Mouse (Mus musculus): ENCODE measurements around the gene Ccdc33. TPM values are rescaled to one million over a fixed set of nuclear protein-coding genes. Genes with fewer than 3 reads are reported as not detected.

Ccdc33 gene
- total RNA-seq, 2 experiments from 2014 or later = not detected

GRCm38 (mm10) chr9:58053544-58053943 lies 65.1 kb downstream of the Ccdc33 start:
- no peak for ATAC-seq (replicated peaks; ENCODE audit: poor library complexity, severe bottlenecking)

DNA sequence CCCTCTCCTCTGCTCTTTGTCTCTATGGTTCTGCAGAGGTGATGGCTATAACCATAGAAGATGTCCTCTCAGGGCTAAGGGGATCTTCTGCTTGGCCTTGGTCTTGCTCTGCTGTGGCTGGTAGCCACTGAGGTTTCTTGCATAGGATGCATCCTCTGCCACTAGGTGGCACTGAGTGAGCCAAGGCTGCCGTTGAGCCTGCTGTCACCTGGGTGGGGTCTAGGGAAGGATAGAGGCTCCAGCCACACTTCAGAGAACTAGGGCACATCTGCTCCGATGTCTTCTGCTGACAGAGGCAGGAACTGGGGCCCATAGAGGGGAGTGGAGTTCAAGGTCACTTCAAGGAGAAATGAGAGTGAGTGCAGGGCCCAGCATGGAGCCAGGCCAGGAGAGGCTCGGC lies 65.5 kb downstream of the Ccdc33 start:
- ATAC-seq (replicated peaks; ENCODE audit: poor library complexity, severe bottlenecking) = peak; percentile 46

GRCm38 (mm10) chr9:58051937-58052336 lies 66.7 kb downstream of the Ccdc33 start:
- ATAC-seq (replicated peaks; ENCODE audit: poor library complexity, severe bottlenecking) = no peak

DNA sequence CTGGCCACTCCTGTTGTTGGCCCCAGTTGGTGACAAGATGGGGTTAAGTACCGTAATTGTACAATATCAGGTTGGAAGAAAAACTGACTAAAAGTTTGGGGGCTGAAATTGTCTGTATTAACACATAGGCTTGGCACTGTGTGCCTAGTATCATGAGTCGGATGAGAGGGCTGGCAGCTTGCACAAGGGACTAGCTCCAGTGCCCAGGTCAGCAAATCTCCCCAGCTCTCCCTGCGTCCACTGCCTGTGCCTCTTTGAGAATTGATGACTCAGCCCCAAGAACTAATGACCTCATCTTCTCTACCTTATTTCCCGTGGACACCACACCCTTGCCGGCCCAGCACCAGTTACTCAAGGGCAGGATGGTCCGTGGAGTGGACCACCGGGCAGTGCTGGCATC lies 68.8 kb downstream of the Ccdc33 start:
- ATAC-seq (replicated peaks; ENCODE audit: poor library complexity, severe bottlenecking) = no peak

GRCm38 (mm10) chr9:58049186-58049585 lies 69.4 kb downstream of the Ccdc33 start:
- ATAC-seq (replicated peaks; ENCODE audit: poor library complexity, severe bottlenecking) = no peak

GRCm38 (mm10) chr9:58048621-58049020 lies 70.0 kb downstream of the Ccdc33 start:
- ATAC-seq (replicated peaks; ENCODE audit: poor library complexity, severe bottlenecking) = no peak

GRCm38 (mm10) chr9:58047061-58047460 lies 71.6 kb downstream of the Ccdc33 start:
- no peak for ATAC-seq (replicated peaks; ENCODE audit: poor library complexity, severe bottlenecking)

DNA sequence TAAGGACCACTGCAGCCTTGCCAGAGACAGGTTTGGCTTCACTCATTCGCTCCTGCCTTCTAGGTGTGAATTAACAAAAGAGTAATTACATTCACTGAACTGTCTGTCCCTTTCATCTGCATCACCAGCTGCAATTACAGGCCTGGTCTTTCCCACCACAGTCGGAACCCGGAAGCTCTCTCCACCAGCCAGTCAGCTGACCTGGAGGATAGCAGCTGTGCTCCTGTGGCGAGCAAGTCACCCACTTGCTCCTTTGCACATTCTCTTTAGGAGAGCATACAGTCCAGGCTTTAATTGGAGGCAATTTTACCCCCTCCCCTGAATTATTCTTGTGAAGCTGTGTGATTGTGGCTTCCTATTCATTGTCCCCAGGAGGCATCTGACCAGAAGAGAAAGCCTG lies 73.0 kb downstream of the Ccdc33 start:
- ATAC-seq (replicated peaks; ENCODE audit: poor library complexity, severe bottlenecking) = no peak

DNA sequence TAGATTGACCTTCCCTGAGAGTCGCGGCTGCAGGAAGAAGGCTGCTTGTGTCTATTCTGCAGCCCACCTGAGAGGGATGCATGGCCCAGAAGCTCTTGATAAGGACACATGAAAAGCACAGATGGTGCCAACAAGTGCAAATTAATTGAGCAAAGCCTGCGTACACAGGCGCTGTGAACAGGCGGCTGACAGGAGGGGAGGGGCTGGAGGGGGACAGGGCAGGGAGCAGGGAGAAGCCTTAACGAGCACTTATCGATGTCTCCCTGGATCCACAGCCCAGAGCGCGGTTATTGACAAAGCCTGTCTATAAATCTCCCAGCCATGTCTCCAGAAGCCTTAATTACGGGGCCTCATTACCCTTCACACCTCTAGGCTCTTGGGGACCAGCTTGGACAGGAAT lies 73.8 kb downstream of the Ccdc33 start:
- ATAC-seq (replicated peaks; ENCODE audit: poor library complexity, severe bottlenecking) = no peak

GRCm38 (mm10) chr9:58043496-58044017 lies 75.1 kb downstream of the Ccdc33 start:
- no peak for ATAC-seq (replicated peaks; ENCODE audit: poor library complexity, severe bottlenecking)

- ATAC-seq (replicated peaks; ENCODE audit: poor library complexity, severe bottlenecking) = no peak
These were observed 76.2 kb downstream of the Ccdc33 start for GRCm38 (mm10) chr9:58042391-58042790.

- no peak for ATAC-seq (replicated peaks; ENCODE audit: poor library complexity, severe bottlenecking)
These were observed 77.6 kb downstream of the Ccdc33 start for GRCm38 (mm10) chr9:58040977-58041376.

DNA sequence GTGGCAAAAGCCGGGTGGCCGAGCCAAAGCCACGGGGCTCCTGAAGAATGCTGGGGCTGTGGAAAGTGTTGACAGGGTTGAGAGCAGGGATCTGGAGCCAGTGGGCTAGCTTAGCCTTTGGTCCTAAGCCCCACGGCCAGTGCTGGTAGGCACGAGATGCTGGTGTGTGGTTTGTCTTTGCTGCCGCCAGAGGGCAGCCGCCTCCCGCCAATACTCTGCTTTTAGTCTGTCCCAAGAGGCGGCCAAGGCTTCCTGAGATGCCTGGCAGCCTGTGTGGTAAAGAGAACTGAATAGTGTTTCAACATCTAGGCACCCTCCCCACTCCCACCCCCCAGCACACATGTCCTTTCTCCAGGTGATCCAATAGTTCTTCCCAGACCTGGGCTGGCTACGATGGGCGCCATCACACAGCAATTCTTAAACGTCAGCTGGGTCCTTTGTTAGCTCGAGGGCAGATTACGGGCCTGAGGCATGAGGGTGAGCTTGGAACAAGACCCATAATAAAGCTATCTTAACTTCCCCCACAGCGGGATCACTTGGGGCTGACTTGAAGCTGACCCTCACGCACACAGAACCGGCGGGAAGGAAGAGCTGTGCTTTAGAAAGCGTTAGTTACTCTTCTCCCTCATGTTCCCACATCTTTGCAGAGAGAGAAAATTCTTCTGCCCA lies 80.0 kb downstream of the Ccdc33 start:
- peak; percentile 76 for ATAC-seq (replicated peaks; ENCODE audit: poor library complexity, severe bottlenecking)

- no peak for ATAC-seq (replicated peaks; ENCODE audit: poor library complexity, severe bottlenecking)
These were observed 81.7 kb downstream of the Ccdc33 start for GRCm38 (mm10) chr9:58036961-58037360.

- ATAC-seq (replicated peaks; ENCODE audit: poor library complexity, severe bottlenecking) = no peak
These were observed 82.5 kb downstream of the Ccdc33 start for GRCm38 (mm10) chr9:58035951-58036698.

DNA sequence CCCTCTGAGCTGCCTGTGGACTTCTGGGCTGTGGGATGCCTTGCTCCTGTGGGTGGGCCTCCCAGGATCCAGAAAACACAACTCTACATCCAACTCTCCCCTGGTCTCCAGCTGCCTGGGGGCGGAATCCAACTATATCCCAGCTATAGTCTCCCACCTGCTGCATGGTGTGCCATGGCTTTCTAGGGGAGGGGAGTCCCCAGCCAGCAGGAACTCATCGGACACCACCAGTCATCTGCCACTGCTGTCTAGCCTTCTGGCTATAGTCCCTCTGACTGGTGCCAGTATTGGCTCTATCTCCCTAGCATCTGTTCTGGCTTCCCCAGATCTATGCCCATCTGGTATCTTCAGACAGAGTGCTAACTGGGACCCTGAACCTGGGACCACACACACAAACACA lies 83.1 kb downstream of the Ccdc33 start:
- ATAC-seq (replicated peaks; ENCODE audit: poor library complexity, severe bottlenecking) = no peak

GRCm38 (mm10) chr9:58031895-58032294 lies 86.7 kb downstream of the Ccdc33 start:
- no peak for ATAC-seq (replicated peaks; ENCODE audit: poor library complexity, severe bottlenecking)

DNA sequence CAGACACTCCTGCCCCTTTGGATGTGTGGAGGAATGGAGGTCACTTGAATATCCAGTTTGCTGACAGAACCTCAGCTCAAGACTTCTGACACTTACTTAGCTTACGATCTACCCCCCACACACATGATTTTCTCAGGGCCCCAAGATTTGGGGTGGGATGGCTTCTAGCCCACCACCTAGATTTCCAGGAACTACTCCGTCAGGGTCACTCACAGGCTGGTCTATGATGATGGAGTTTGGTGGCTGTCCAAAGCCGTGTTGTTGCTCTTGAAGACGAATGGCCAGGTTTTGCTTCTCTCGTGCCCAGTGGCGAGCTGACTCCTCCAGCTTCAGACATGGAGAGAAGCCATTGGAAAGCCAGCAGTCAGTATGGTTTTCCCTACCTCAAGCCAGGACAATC lies 89.0 kb downstream of the Ccdc33 start:
- no peak for ATAC-seq (replicated peaks; ENCODE audit: poor library complexity, severe bottlenecking)

DNA sequence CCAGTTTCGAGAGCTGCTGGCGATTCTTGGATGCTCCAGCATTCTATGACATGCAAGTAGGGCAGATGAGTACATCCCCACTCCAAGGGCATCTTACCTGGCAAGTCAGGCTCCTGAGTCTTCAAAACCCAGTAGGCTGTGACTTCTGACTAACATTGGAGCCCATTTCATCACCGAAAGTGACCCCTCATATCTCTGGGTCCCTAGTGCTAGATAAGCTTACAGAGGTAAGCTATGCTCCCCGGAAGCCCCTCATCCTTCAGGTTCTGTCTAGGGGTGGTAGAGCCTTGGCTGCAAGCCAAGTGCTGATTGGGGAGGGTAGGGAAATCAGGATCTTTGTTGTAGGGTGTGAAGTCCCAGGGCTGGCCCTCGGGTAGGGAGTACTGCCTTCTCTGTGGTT lies 89.8 kb downstream of the Ccdc33 start:
- no peak for ATAC-seq (replicated peaks; ENCODE audit: poor library complexity, severe bottlenecking)

GRCm38 (mm10) chr9:58027426-58028180 lies 91.0 kb downstream of the Ccdc33 start:
- ATAC-seq (replicated peaks; ENCODE audit: poor library complexity, severe bottlenecking) = no peak

GRCm38 (mm10) chr9:58025995-58026394 lies 92.6 kb downstream of the Ccdc33 start:
- no peak for ATAC-seq (replicated peaks; ENCODE audit: poor library complexity, severe bottlenecking)
